Mouse (Mus musculus): ENCODE data around the gene S1pr1. TPM values are rescaled to one million over a fixed set of nuclear protein-coding genes. Genes with fewer than 3 reads are reported as not detected.

Gene S1pr1
- 21.2 and 24.5 TPM in 2 replicates for polyA plus RNA-seq (2014; fragmentation: Nextera tagmentation; extraction: Ambion mirVana)

GRCm38 (mm10) chr3:115714671-115715651, at the start of gene S1pr1:
Gene S1pr1 (minus strand): TSS chr3:115715072.
- Histone ChIP-seq H3K9me3 (replicated peaks; ENCODE audit: control insufficient read depth, low read length) (no peaks in the 10 kb centered on the region), H3K27ac (ENCODE audit: low read depth, low read length) (peak within 1 kb of the TSS; percentile 81), H3K27me3 (replicated peaks; ENCODE audit: control insufficient read depth, insufficient read depth, low read length) (no peaks in the 10 kb centered on the region), H3K4me1 (ENCODE audit: control insufficient read depth, insufficient read depth, low read length) (peaks cover 2% of the 10 kb centered on the region), H3K4me2 (ENCODE audit: low read length) (peak within 1 kb of the TSS; percentile 84), H3K4me3 (ENCODE audit: low read depth, low read length) (peak within 1 kb of the TSS; percentile 52), H3K9ac (ENCODE audit: low read length) (peak within 1 kb of the TSS; percentile 72), H3K36me3 (ENCODE audit: control insufficient read depth, insufficient read depth, low read length) (0 out of 2 replicates have a peak, but pooled peaks cover 4% of the 10 kb centered on the region)
- under 1% methylated on average over 51 of the region's 51 CpGs for WGBS
- DNase-seq (ENCODE audit: low spot score) (peak; percentile 93), ATAC-seq (peak; percentile 92)

- H3K4me1 ChIP-seq (ENCODE audit: control insufficient read depth, insufficient read depth, low read length): no peaks in the 10 kb centered on the region
- H3K9ac ChIP-seq (ENCODE audit: low read length): no peak overlapping the region
- H3K9me3 ChIP-seq (replicated peaks; ENCODE audit: control insufficient read depth, low read length): no peaks in the 10 kb centered on the region
- 87% methylated on average over 6 of the region's 6 CpGs for WGBS
- H3K36me3 ChIP-seq (ENCODE audit: control insufficient read depth, insufficient read depth, low read length): no peaks in the 10 kb centered on the region
- no peak for DNase-seq (ENCODE audit: low spot score)
- H3K27me3 ChIP-seq (replicated peaks; ENCODE audit: control insufficient read depth, insufficient read depth, low read length): no peaks in the 10 kb centered on the region
- no peak overlapping the region for H3K4me3 ChIP-seq (ENCODE audit: low read depth, low read length)
- no peak overlapping the region for H3K27ac ChIP-seq (ENCODE audit: low read depth, low read length)
- ATAC-seq: no peak
- H3K4me2 ChIP-seq (ENCODE audit: low read length): no peak overlapping the region
Measured at GRCm38 (mm10) chr3:115763292-115763691, 48.4 kb upstream of the S1pr1 start.

GRCm38 (mm10) chr3:115762841-115763240, 48.0 kb upstream of the S1pr1 start:
- no peaks in the 10 kb centered on the region for H3K9me3 ChIP-seq (replicated peaks; ENCODE audit: control insufficient read depth, low read length)
- no peaks in the 10 kb centered on the region for H3K27me3 ChIP-seq (replicated peaks; ENCODE audit: control insufficient read depth, insufficient read depth, low read length)
- ATAC-seq (no peak), DNase-seq (ENCODE audit: low spot score) (no peak)
- H3K9ac ChIP-seq (ENCODE audit: low read length): no peak overlapping the region
- H3K27ac ChIP-seq (ENCODE audit: low read depth, low read length): no peak overlapping the region
- 89% methylated on average over 7 of the region's 7 CpGs for WGBS
- no peak overlapping the region for H3K4me2 ChIP-seq (ENCODE audit: low read length)
- no peaks in the 10 kb centered on the region for H3K36me3 ChIP-seq (ENCODE audit: control insufficient read depth, insufficient read depth, low read length)
- H3K4me3 ChIP-seq (ENCODE audit: low read depth, low read length): no peak overlapping the region
- H3K4me1 ChIP-seq (ENCODE audit: control insufficient read depth, insufficient read depth, low read length): no peaks in the 10 kb centered on the region

- ATAC-seq: no peak
- 97% methylated on average over 4 of the region's 4 CpGs for WGBS
- no peak for DNase-seq (ENCODE audit: low spot score)
Measured at GRCm38 (mm10) chr3:115759659-115760058, 44.8 kb upstream of the S1pr1 start.

GRCm38 (mm10) chr3:115758455-115758912, 43.6 kb upstream of the S1pr1 start:
- no peak overlapping the region for H3K27ac ChIP-seq (ENCODE audit: low read depth, low read length)
- no peaks in the 10 kb centered on the region for H3K4me1 ChIP-seq (ENCODE audit: control insufficient read depth, insufficient read depth, low read length)
- no peaks in the 10 kb centered on the region for H3K36me3 ChIP-seq (ENCODE audit: control insufficient read depth, insufficient read depth, low read length)
- DNase-seq (ENCODE audit: low spot score): no peak
- H3K9me3 ChIP-seq (replicated peaks; ENCODE audit: control insufficient read depth, low read length): no peaks in the 10 kb centered on the region
- no peak for ATAC-seq
- no peak overlapping the region for H3K4me3 ChIP-seq (ENCODE audit: low read depth, low read length)
- H3K9ac ChIP-seq (ENCODE audit: low read length): no peak overlapping the region
- no peak overlapping the region for H3K4me2 ChIP-seq (ENCODE audit: low read length)
- no peaks in the 10 kb centered on the region for H3K27me3 ChIP-seq (replicated peaks; ENCODE audit: control insufficient read depth, insufficient read depth, low read length)
- WGBS: 32% methylated on average over 9 of the region's 9 CpGs

More at GRCm38 (mm10) chr3:115759659-115760058, 44.8 kb upstream of the S1pr1 start:
- Histone ChIP-seq H3K4me1 (ENCODE audit: control insufficient read depth, insufficient read depth, low read length) (no peaks in the 10 kb centered on the region), H3K27me3 (replicated peaks; ENCODE audit: control insufficient read depth, insufficient read depth, low read length) (no peaks in the 10 kb centered on the region), H3K36me3 (ENCODE audit: control insufficient read depth, insufficient read depth, low read length) (no peaks in the 10 kb centered on the region), H3K27ac (ENCODE audit: low read depth, low read length) (no peak overlapping the region), H3K4me3 (ENCODE audit: low read depth, low read length) (no peak overlapping the region), H3K9me3 (replicated peaks; ENCODE audit: control insufficient read depth, low read length) (no peaks in the 10 kb centered on the region), H3K9ac (ENCODE audit: low read length) (no peak overlapping the region), H3K4me2 (ENCODE audit: low read length) (no peak overlapping the region)

GRCm38 (mm10) chr3:115754466-115754865, 39.6 kb upstream of the S1pr1 start:
- DNase-seq (ENCODE audit: low spot score): no peak
- 70% methylated on average over 8 of the region's 8 CpGs for WGBS

GRCm38 (mm10) chr3:115750369-115750768, 35.5 kb upstream of the S1pr1 start:
- no peaks in the 10 kb centered on the region for H3K36me3 ChIP-seq (ENCODE audit: control insufficient read depth, insufficient read depth, low read length)
- WGBS: 92% methylated on average over 3 of the region's 3 CpGs
- H3K4me2 ChIP-seq (ENCODE audit: low read length): no peak overlapping the region
- no peak for DNase-seq (ENCODE audit: low spot score)
- no peaks in the 10 kb centered on the region for H3K27me3 ChIP-seq (replicated peaks; ENCODE audit: control insufficient read depth, insufficient read depth, low read length)
- no peak for ATAC-seq
- no peaks in the 10 kb centered on the region for H3K4me1 ChIP-seq (ENCODE audit: control insufficient read depth, insufficient read depth, low read length)
- H3K4me3 ChIP-seq (ENCODE audit: low read depth, low read length): no peak overlapping the region
- no peaks in the 10 kb centered on the region for H3K9me3 ChIP-seq (replicated peaks; ENCODE audit: control insufficient read depth, low read length)
- H3K9ac ChIP-seq (ENCODE audit: low read length): no peak overlapping the region
- no peak overlapping the region for H3K27ac ChIP-seq (ENCODE audit: low read depth, low read length)

More at GRCm38 (mm10) chr3:115754466-115754865, 39.6 kb upstream of the S1pr1 start:
- Histone ChIP-seq H3K9me3 (replicated peaks; ENCODE audit: control insufficient read depth, low read length) (no peaks in the 10 kb centered on the region), H3K4me1 (ENCODE audit: control insufficient read depth, insufficient read depth, low read length) (no peaks in the 10 kb centered on the region), H3K4me2 (ENCODE audit: low read length) (no peak overlapping the region), H3K4me3 (ENCODE audit: low read depth, low read length) (no peak overlapping the region), H3K27me3 (replicated peaks; ENCODE audit: control insufficient read depth, insufficient read depth, low read length) (no peaks in the 10 kb centered on the region), H3K36me3 (ENCODE audit: control insufficient read depth, insufficient read depth, low read length) (no peaks in the 10 kb centered on the region), H3K27ac (ENCODE audit: low read depth, low read length) (no peak overlapping the region), H3K9ac (ENCODE audit: low read length) (no peak overlapping the region)
- ATAC-seq: no peak

- DNase-seq (ENCODE audit: low spot score) (no peak), ATAC-seq (no peak)
- WGBS: 79% methylated on average over 5 of the region's 5 CpGs
- Histone ChIP-seq H3K27ac (ENCODE audit: low read depth, low read length) (no peak overlapping the region), H3K36me3 (ENCODE audit: control insufficient read depth, insufficient read depth, low read length) (no peaks in the 10 kb centered on the region), H3K4me3 (ENCODE audit: low read depth, low read length) (no peak overlapping the region), H3K9ac (ENCODE audit: low read length) (no peak overlapping the region), H3K4me1 (ENCODE audit: control insufficient read depth, insufficient read depth, low read length) (no peaks in the 10 kb centered on the region), H3K4me2 (ENCODE audit: low read length) (no peak overlapping the region), H3K27me3 (replicated peaks; ENCODE audit: control insufficient read depth, insufficient read depth, low read length) (no peaks in the 10 kb centered on the region), H3K9me3 (replicated peaks; ENCODE audit: control insufficient read depth, low read length) (no peaks in the 10 kb centered on the region)
Measured at GRCm38 (mm10) chr3:115748289-115748989, 33.6 kb upstream of the S1pr1 start.
